Mouse (Mus musculus) adipocyte (in vitro differentiated cells): Measurements from ENCODE around the gene Dyrk3.
A peak's percentile ranks its signal among the peaks of the same experiment; 100 is the strongest.

Experiments used
- DNase-seq: peaks from one replicate; pipeline ENCODE4 v3.0.0-alpha.2; 2016; ENCODE audit warnings: low spot score

Gene Dyrk3

GRCm38 (mm10) chr1:131084289-131084688 lies 53.9 kb downstream of the Dyrk3 start:
- DNase-seq: peak; percentile 50

- peak; percentile 89 for DNase-seq
These were observed 54.5 kb downstream of the Dyrk3 start for GRCm38 (mm10) chr1:131083609-131084008.

GRCm38 (mm10) chr1:131083122-131083521 lies 55.0 kb downstream of the Dyrk3 start:
- no peak for DNase-seq

- DNase-seq: no peak
These were observed 57.5 kb downstream of the Dyrk3 start for GRCm38 (mm10) chr1:131080686-131081085.

GRCm38 (mm10) chr1:131079762-131080161 lies 58.4 kb downstream of the Dyrk3 start:
- DNase-seq: no peak

GRCm38 (mm10) chr1:131078761-131079330 lies 59.3 kb downstream of the Dyrk3 start:
- no peak for DNase-seq
